Mouse (Mus musculus): Measurements from ENCODE around the gene Negr1.

DNA sequence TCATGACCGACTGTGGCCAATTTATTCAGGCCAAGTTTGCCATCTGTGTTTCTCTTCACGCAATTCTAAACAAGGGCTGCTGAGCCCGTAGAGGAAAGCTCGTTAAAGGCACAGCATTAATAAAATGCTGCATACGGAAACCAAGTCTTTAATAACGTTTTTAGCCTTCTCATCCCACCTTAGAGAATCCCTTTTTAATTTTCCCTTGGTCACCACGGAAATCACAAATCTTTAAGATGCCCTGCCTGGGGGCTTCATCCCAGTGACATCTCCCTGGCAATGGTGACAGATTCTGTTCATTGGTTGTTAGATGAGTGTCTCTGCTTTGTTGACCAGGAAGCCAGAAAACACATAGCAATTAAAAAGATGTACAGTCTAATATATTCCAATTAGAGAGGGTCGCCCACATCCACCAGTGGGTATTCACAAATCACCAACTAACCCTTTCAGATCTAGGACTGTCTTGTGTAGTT lies 35.1 kb upstream of the Negr1 start:
- no peak for TF ChIP-seq CTCF (IDR thresholded peaks at IDR 0.05; ENCODE audit: control insufficient read depth, insufficient read depth, insufficient read length)
- no peak for TF ChIP-seq MAX (IDR thresholded peaks at IDR 0.05)
- TF ChIP-seq FOSL1 (IDR thresholded peaks at IDR 0.05; ENCODE audit: insufficient read depth, low read length, poor library complexity, severe bottlenecking) = no peak
- no peak for TF ChIP-seq USF1 (IDR thresholded peaks at IDR 0.05; ENCODE audit: low read depth)
- no peak for TF ChIP-seq MYOG (IDR thresholded peaks at IDR 0.05; ENCODE audit: control insufficient read depth, extremely low read depth, insufficient read length)
- no peak for TF ChIP-seq MYOD1 (IDR thresholded peaks at IDR 0.05; ENCODE audit: control insufficient read depth, insufficient read length, low read depth)
- no peak for TF ChIP-seq CEBPB (IDR thresholded peaks at IDR 0.05; ENCODE audit: low read depth)
